Mouse (Mus musculus): ENCODE measurements around the gene Olfr987. TPM values are rescaled to one million over a fixed set of nuclear protein-coding genes. Genes with fewer than 3 reads are reported as not detected.

Gene Olfr987
- polyA plus RNA-seq, 1 experiment from 2014 or later, result not detected

Other genes starting within 250 kb of the Olfr987 start
- 24.8 and 25.6 TPM in 2 replicates for gene Aplnr, start 203.1 kb downstream of the Olfr987 start, polyA plus RNA-seq (2014; fragmentation: Nextera tagmentation; extraction: Ambion mirVana)
- 11.0 and 11.7 TPM in 2 replicates for gene Lrrc55, start 142.1 kb downstream of the Olfr987 start, polyA plus RNA-seq (2014; fragmentation: Nextera tagmentation; extraction: Ambion mirVana)
- not detected in 2 replicates for gene Olfr988, start 23.9 kb upstream of the Olfr987 start, polyA plus RNA-seq (2014; fragmentation: Nextera tagmentation; extraction: Ambion mirVana)
- not detected in 2 replicates for gene Olfr992, start 70.2 kb upstream of the Olfr987 start, polyA plus RNA-seq (2014; fragmentation: Nextera tagmentation; extraction: Ambion mirVana)
- gene Olfr993, start 75.6 kb upstream of the Olfr987 start, polyA plus RNA-seq (2014; fragmentation: Nextera tagmentation; extraction: Ambion mirVana), result not detected in 2 replicates
- gene Olfr994, start 97.1 kb upstream of the Olfr987 start, polyA plus RNA-seq (2014; fragmentation: Nextera tagmentation; extraction: Ambion mirVana), result not detected in 2 replicates
- not detected in 2 replicates for gene Olfr995, start 104.3 kb upstream of the Olfr987 start, polyA plus RNA-seq (2014; fragmentation: Nextera tagmentation; extraction: Ambion mirVana)
- 0.08 and 0.12 TPM in 2 replicates for gene 4833423E24Rik, start 179.7 kb upstream of the Olfr987 start, polyA plus RNA-seq (2014; fragmentation: Nextera tagmentation; extraction: Ambion mirVana)
- gene Olfr996, start 239.9 kb upstream of the Olfr987 start, polyA plus RNA-seq (2014; fragmentation: Nextera tagmentation; extraction: Ambion mirVana), result not detected in 2 replicates
- gene Olfr998, start 249.6 kb upstream of the Olfr987 start, polyA plus RNA-seq (2014; fragmentation: Nextera tagmentation; extraction: Ambion mirVana), result not detected in 2 replicates